Mouse (Mus musculus) ZHBTc4 (cell line): Measurements from ENCODE around the gene Ranbp2.

ENCODE experiments used
- DNase-seq: peaks from one replicate; pipeline ENCODE4 v3.0.0-alpha.2; 2011; ENCODE audit warnings: low read depth, low spot score

Ranbp2 gene

DNA sequence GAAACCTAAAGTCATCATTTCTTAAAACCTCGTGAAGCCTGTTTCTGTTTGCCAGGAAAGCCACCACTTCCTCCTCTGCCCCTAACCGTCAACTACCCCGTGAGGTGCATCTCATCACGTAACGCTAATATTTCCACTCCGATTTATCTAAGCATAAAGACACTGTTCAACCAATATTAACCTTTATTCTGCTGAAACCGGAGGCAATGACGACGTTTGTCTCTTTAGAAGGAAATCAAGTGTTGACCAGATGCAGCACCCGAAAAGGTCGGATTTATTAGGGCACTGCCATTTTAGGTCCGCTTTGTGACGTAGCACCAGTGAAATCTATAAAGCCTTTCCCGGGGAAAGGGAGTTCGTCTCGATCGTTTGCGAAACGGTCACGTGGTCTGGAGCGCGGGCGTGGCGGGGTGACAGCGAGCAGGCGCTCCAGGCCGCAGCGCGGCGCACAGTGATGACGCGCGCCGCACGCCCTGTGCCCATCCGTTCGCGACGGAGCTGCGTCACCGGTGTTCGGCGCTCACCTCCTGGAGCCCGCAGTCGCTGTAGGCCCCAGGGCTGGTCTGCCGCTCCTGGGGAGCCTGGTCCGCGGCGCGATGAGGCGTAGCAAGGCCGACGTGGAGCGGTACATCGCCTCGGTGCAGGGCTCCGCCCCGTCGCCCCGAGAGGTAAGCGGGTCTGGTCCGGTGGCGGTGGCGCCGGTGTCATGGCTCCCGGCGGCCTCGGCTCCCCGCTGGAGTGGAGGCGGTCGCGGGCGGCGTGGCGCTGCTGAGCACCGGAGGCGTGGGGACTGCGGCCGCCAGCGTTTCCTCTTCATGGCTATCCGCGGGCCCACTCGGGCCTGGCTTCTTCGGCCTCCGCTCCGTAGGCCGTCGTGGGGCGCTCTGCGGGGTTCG, at the start of gene Ranbp2:
Gene Ranbp2, plus strand, starts transcription at position 537 of the 896 bp plus-strand sequence.
- DNase-seq = peak; percentile 99

DNA sequence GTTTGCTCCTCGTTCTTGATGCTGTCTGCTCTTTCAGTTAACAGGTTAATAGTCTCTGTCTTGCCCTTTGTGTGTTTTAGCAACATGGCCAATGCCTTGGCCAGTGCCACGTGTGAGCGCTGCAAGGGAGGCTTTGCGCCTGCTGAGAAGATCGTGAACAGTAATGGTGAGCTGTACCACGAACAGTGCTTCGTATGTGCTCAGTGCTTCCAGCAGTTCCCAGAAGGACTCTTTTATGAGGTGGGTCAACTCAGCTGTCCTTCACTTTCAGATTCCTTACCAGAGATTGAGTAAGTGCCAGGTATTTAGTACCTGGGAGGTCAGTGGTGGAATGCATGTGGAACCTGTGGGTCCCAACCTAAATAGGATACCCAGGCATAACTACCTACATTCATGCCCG, 47.8 kb upstream of the Ranbp2 start:
- no peak for DNase-seq

- DNase-seq = no peak
Observed at GRCm38 (mm10) chr10:58401838-58402237, 44.9 kb upstream of the Ranbp2 start.

GRCm38 (mm10) chr10:58404639-58405038, 42.1 kb upstream of the Ranbp2 start:
- DNase-seq = no peak

DNA sequence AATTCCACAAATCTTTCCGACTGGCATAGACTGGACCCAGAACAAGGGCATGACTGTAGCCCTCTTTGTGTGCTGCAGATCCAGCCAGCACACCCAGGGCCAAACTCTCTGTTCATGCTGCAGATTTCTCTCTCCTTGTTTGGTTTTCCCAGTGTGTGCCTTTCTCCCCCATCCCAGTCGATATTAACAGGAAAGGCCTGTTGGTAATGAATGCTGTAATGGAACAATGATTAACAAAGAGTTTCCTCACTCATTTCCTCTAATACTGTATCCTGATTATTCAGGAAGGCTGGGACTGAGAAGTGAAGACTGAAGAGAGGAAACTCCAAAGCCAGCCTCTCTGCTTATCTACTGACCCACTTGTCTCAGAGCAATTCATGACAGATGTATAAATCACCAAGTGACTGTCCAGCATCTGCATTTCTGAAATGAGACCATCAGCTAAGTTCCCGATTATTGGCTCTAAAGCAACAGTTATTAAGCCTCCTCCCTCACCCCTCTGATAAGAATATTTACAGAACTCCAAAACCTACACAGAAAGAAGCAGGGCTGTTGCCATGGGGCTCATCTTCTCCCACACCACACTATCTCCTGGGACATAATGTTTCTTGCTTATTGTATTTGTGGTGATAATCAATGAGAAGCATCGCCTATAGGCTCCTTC, 41.3 kb upstream of the Ranbp2 start:
- DNase-seq = no peak

GRCm38 (mm10) chr10:58405949-58406305, 40.8 kb upstream of the Ranbp2 start:
- DNase-seq = no peak

DNA sequence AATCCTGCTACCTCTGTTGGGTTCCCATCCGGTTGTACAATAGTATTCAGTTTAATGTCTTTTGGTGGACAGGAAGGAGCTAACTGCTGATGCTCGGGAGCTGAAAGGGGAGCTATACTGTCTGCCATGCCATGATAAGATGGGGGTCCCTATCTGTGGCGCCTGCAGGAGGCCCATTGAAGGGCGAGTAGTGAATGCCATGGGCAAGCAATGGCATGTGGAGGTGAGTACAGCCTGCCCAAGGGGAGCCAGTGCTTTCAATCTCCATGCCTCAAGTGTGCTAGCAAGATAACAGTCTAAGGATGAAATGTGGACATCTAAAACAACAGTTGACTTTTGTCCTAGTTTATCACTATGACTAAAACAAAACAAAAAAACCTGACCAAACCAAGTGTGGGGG, 34.4 kb upstream of the Ranbp2 start:
- DNase-seq = no peak

- no peak for DNase-seq
Observed at GRCm38 (mm10) chr10:58412852-58413251, 33.9 kb upstream of the Ranbp2 start.

DNA sequence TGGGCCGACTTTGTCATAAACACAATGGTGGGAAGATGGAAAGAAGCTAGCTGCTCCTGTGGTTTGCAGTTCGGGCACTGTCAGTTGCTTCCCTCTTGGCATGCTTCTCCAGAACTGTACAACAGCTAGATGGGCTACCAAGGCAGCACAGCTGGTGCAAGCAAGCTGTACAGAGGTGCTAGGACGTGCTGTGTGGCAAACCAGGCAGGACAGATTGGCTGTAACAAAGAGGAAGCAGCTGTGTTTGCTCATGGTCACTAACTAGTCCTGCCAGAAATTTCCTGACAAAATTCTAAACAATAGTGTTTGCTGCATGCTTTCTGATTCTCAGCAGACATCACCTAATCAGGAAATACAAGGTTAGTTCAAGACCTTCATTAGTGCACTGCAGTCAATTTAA, 30.0 kb upstream of the Ranbp2 start:
- no peak for DNase-seq

- no peak for DNase-seq
Observed at GRCm38 (mm10) chr10:58418290-58418971, 28.3 kb upstream of the Ranbp2 start.

DNA sequence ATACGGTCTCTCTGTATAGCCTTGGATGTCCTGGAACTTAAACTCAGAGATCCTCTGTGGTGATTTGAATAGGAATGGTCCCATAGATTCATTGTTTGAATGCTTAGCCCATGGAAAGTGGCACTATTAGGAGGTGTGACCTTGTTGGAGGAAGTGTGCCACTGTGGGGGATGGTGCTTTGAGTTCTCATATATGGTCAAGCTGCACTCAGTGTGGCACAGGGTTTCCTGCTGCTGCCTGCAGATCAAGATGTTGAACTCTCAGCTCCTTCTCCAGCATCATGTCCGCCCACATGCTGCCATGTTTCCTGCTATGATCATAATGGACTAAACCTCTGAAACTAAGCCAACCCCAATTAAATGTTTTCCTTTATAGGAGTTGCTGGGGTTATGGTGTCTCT, 18.8 kb upstream of the Ranbp2 start:
- no peak for DNase-seq

- peak; percentile 33 for DNase-seq
Observed at GRCm38 (mm10) chr10:58445850-58446249, 870 bp upstream of the Ranbp2 start.

DNA sequence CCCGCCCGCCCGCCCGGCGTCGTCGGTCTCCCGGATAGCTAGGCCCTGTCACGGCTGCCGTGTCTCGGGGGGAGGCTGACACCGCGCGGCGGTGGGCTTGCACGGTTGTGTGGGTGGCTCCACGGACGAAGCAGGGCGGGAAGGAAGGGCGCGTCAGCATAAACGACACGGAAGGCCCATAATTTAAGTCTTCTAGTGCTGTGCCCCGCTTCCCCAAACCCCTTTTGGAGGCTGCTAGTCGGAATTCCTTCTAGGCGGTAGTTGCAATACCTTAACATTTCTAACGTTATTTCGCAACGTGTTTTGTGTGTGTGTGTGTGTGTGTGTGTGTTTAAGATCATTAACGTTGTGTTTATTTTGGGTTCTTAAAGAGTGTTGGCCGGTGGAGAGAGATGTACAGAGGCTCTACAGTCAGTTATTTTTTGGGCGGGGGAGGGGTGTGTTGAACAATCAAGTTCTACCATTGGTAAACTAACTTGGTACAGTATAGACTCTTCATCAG, 611 bp downstream of the Ranbp2 start:
- DNase-seq = peak; percentile 53

- no peak for DNase-seq
Observed at GRCm38 (mm10) chr10:58451575-58451974, 4.9 kb downstream of the Ranbp2 start.

DNA sequence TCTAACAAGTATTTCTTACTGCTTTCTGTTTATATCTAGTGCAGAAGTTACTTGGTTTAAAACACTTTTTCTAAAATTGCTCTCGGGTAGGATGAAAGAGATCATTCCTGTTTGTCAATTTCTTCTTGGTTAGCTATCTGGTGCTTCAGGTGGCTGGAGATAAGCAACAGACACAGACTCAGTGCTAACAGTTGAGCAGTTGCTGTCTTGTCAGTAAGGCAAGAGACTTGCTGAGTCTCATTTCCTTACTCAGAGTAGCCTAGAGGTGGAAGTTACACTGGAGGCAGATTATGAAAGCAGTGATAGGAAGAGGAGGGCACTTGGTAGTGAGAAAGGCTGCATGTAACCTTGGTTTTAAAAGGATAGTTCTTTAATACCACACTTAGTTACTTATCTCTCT, 5.5 kb downstream of the Ranbp2 start:
- DNase-seq = no peak

- peak; percentile 28 for DNase-seq
Observed at GRCm38 (mm10) chr10:58459896-58460295, 13.2 kb downstream of the Ranbp2 start.

DNA sequence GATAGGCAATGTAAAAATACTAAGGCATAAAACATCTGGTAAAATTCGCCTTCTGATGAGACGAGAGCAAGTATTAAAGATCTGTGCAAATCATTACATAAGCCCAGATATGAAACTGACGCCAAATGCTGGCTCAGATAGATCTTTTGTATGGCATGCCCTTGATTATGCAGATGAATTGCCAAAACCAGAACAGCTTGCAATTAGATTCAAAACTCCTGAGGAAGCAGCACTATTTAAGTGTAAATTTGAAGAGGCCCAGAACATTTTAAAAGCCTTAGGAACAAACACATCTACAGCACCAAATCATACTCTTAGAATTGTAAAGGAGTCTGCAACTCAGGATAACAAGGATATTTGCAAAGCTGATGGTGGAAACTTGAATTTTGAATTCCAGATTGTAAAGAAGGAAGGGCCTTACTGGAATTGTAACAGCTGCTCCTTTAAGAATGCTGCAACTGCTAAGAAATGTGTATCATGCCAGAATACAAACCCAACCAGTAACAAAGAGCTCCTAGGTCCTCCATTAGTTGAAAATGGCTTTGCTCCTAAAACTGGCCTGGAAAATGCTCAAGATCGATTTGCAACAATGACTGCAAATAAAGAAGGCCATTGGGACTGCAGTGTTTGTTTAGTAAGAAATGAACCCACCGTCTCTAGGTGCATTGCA, 30.5 kb downstream of the Ranbp2 start:
- DNase-seq = no peak

DNA sequence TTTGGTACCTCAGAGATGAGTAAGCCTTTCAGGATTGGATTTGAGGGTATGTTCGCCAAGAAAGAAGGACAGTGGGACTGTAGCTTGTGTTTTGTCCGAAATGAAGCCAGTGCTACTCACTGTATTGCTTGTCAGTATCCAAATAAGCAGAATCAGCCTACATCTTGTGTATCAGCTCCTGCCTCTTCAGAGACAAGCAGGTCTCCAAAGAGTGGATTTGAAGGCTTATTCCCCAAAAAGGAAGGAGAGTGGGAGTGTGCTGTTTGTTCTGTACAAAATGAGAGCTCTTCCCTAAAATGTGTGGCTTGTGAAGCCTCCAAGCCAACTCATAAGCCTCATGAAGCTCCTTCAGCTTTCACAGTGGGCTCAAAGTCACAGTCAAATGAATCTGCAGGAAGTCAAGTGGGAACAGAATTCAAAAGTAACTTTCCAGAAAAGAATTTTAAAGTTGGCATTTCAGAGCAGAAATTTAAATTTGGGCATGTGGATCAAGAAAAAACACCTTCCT, 31.4 kb downstream of the Ranbp2 start:
- DNase-seq = no peak

DNA sequence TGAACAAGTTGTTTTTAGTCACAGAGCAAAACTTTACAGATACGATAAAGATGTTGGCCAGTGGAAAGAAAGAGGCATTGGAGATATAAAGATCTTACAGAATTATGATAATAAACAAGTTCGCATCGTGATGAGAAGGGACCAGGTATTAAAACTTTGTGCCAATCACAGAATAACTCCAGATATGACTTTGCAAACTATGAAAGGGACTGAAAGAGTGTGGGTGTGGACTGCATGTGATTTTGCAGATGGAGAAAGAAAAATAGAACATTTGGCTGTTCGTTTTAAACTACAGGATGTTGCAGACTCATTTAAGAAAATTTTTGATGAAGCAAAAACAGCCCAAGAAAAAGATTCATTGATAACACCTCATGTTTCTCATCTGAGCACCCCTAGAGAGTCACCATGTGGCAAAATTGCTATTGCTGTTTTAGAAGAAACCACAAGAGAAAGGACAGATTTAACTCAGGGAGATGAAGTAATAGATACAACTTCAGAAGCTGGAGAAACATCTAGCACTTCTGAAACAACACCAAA, 33.3 kb downstream of the Ranbp2 start:
- no peak for DNase-seq

DNA sequence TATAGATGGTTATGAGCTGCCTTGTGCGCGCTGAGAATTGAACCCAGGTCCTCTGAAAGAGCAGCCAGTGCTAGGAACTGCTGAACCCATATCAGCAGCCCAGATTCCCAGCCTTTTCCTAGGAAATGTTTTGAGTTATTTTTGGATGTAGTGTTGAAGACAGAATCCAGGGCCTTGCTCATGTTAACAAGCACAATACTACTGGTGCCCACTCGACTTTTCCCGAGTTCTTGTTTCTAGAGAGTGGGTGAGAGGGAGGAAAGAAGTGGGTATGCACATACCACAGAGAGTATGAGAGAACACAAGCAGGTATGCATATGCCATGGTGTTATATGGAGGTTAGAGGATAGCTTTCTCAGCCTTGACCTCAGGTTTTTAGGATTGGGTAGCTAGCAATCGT, 44.3 kb downstream of the Ranbp2 start:
- DNase-seq = no peak

DNA sequence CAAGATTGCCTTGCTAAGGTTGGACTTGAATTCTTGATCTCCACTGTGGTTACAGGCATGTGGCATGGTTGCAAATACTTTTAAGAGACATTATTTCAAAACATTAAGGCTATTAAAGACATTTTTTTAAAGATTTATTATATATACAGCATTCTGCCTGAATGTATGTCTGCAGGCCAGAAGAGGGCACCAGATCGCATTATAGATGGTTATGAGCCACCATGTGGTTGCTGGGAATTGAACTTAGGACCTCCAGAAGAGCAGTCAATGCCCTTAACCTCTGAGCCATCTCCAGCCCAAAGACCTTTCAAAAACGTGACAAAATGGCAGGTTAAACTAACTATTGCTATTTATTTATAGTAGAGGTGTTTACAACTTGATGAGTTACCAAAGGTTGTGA, 48.9 kb downstream of the Ranbp2 start:
- peak; percentile 29 for DNase-seq
